Mouse (Mus musculus) heart, adult 2 months (tissue): ENCODE measurements around the gene Glod4.

Experiments used
- CTCF ChIP-seq: fragments of 200-600 bp; IDR thresholded peaks from 2 replicates; pipeline ENCODE4 v1.8.1; 2022; ENCODE audit warnings: antibody characterized with exemption, mild to moderate bottlenecking, moderate library complexity
- EP300 ChIP-seq: fragments of 200-500 bp; IDR thresholded peaks from 2 replicates; pipeline ENCODE4 v1.6.1; 2011; ENCODE audit warnings: low read depth, low read length, control low read depth; ENCODE audit not compliant: insufficient read depth
- POLR2A ChIP-seq: fragments of 200-500 bp; IDR thresholded peaks from 2 replicates; pipeline ENCODE4 v1.6.1; 2011; ENCODE audit warnings: mild to moderate bottlenecking, low read depth, low read length, control low read depth; ENCODE audit not compliant: insufficient read depth

DNA sequence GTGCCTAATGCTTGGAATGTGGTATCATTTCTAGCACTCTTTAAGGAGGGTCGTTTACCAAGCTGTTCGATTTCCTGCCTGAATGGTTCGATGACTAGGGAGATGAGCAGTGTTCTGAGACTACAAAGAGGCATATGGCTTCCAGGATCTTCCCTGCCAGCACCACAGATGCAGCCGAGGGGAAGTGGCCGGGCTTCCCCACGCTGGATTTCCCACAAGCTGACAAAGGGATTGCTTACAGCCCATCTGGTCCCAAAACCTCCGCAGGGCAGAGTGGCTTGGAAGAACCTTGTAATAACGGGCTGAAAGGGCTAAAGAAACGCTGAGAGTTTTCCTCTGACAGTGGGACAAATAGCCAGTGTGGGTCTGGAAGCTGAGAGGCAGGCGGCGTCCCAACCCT, 46.8 kb upstream of the Glod4 start:
- no peak for TF ChIP-seq POLR2A
- no peak for TF ChIP-seq EP300
- no peak for TF ChIP-seq CTCF
